14 mouse cellular contexts compared by ENCODE assay signal in genomic region chr16:5425908-5426307, GRCm38 (mm10).
"Had no signal": no experiment of that assay in that cellular context is flagged by ENCODE, and none has a peak within 500 bp of the region (broad histone marks: within the 10 kb centered on the region; RNA-seq: fewer than 3 reads in every experiment).

No protein-coding gene starts in this region.

- H3K27me3 ChIP-seq: midbrain, embryonic 13.5 days; midbrain, embryonic 15.5 days; neural tube, embryonic 12.5 days; stomach, embryonic 15.5 days had no signal

- H3K9me3 ChIP-seq: midbrain, embryonic 10.5 days; midbrain, embryonic 13.5 days; midbrain, embryonic 15.5 days; neural tube, embryonic 12.5 days; stomach, embryonic 15.5 days had no signal

- H3K36me3 ChIP-seq: midbrain, embryonic 10.5 days; midbrain, embryonic 13.5 days; midbrain, embryonic 15.5 days; neural tube, embryonic 12.5 days; stomach, embryonic 15.5 days had no signal

- H3K9ac ChIP-seq: lung, embryonic 14.5 days; midbrain, embryonic 13.5 days; midbrain, embryonic 15.5 days; neural tube, embryonic 12.5 days; stomach, embryonic 15.5 days had no signal

- H3K4me1 ChIP-seq: midbrain, embryonic 10.5 days; midbrain, embryonic 13.5 days; midbrain, embryonic 15.5 days; neural tube, embryonic 12.5 days; stomach, embryonic 15.5 days had no signal

- DNase-seq: lung, adult 18-20 months; lung, embryonic 14.5 days; lung, postnatal 10 days; lung, postnatal 4 days; right cerebral cortex, postnatal 14 days; thymus, adult 2 months; thymus, postnatal 25 days; thymus, postnatal 4 days had no signal

- H3K27ac ChIP-seq: midbrain, embryonic 10.5 days; midbrain, embryonic 13.5 days; midbrain, embryonic 15.5 days; neural tube, embryonic 12.5 days; stomach, embryonic 15.5 days; stomach, postnatal 0 days had no signal

- H3K4me2 ChIP-seq: lung, embryonic 14.5 days; midbrain, embryonic 13.5 days; midbrain, embryonic 15.5 days; neural tube, embryonic 12.5 days; stomach, embryonic 15.5 days had no signal

- H3K4me3 ChIP-seq: midbrain, embryonic 10.5 days; midbrain, embryonic 13.5 days; midbrain, embryonic 15.5 days; neural tube, embryonic 12.5 days; stomach, embryonic 15.5 days had no signal

- ATAC-seq: midbrain, embryonic 13.5 days; midbrain, embryonic 15.5 days had no signal
